Mouse (Mus musculus) MEL (cell line): ENCODE results near the gene Disp1. TPM values are rescaled to one million over a fixed set of nuclear protein-coding genes. Genes with fewer than 3 reads are reported as not detected.

Experiments used
- DNase-seq: peaks from one replicate; pipeline ENCODE4 v3.0.0; 2011; ENCODE audit warnings: low read depth, low spot score
- H3K27ac ChIP-seq: 2 replicates; pipeline ENCODE4 v1.5.1; 2012; ENCODE audit warnings: low read depth, mild to moderate bottlenecking, control low read depth, low read length, moderate library complexity; ENCODE audit not compliant: control insufficient read depth
- H3K27me3 ChIP-seq, 2 experiments: fragments of 150-350 bp in 1 of 2; sonication (generic) in 1 of 2; 2 replicates each; pipeline ENCODE4 v1.6.1; 2012; ENCODE audit warnings: low read length in 2 of 2, mild to moderate bottlenecking in 2 of 2, improper control_type of control experiment in 1 of 2, moderate library complexity in 1 of 2; ENCODE audit not compliant: insufficient read depth in 2 of 2, control insufficient read depth in 1 of 2
- H3K36me3 ChIP-seq, 2 experiments: 2 replicates each; pipeline ENCODE4 v1.6.1; 2012 to 2014; ENCODE audit warnings: low read length in 2 of 2, improper control_type of control experiment in 1 of 2, inconsistent platforms in 1 of 2, mild to moderate bottlenecking in 1 of 2; ENCODE audit not compliant: insufficient read depth in 2 of 2, control insufficient read depth in 1 of 2
- H3K4me1 ChIP-seq, 2 experiments: fragments of 150-350 bp in 1 of 2; sonication (generic) in 1 of 2; 2 replicates each; pipeline ENCODE4 v1.6.1; 2012; ENCODE audit warnings: low read length in 2 of 2, improper control_type of control experiment in 1 of 2, mild to moderate bottlenecking in 1 of 2; ENCODE audit not compliant: insufficient read depth in 2 of 2, control insufficient read depth in 1 of 2
- H3K4me3 ChIP-seq, 2 experiments: fragments of 150-350 bp in 1 of 2; sonication (generic) in 1 of 2; 2 replicates each; pipeline ENCODE4 v1.5.1; 2012; ENCODE audit warnings: low read depth in 2 of 2, low read length in 2 of 2, mild to moderate bottlenecking in 2 of 2, moderate library complexity in 2 of 2, control low read depth in 1 of 2, improper control_type of control experiment in 1 of 2; ENCODE audit not compliant: control insufficient read depth in 1 of 2, insufficient read depth in 1 of 2
- H3K79me2 ChIP-seq: 2 replicates; pipeline ENCODE4 v1.6.1; 2012; ENCODE audit warnings: mild to moderate bottlenecking, low read length, moderate library complexity; ENCODE audit not compliant: control insufficient read depth, poor library complexity, insufficient read depth
- H3K9ac ChIP-seq: 2 replicates; pipeline ENCODE4 v1.6.1; 2012; ENCODE audit warnings: low read depth, mild to moderate bottlenecking, control low read depth, low read length, moderate library complexity; ENCODE audit not compliant: control insufficient read depth, poor library complexity, severe bottlenecking
- H3K9me3 ChIP-seq: fragments of 150-350 bp; sonication (generic); replicated peaks from 2 replicates; pipeline ENCODE4 v1.6.1; 2012; ENCODE audit warnings: mild to moderate bottlenecking, low read length, improper control_type of control experiment, moderate library complexity; ENCODE audit not compliant: insufficient read depth
- CHD1 ChIP-seq: IDR thresholded peaks from 2 replicates; pipeline ENCODE4 v1.6.1; 2012; ENCODE audit warnings: low read depth, mild to moderate bottlenecking, inconsistent platforms, low read length, improper control_type of control experiment
- ELF1 ChIP-seq: IDR thresholded peaks from 2 replicates; pipeline ENCODE4 v1.6.1; 2014; ENCODE audit warnings: low read depth, mild to moderate bottlenecking, inconsistent platforms, low read length, improper control_type of control experiment, moderate library complexity
- ETS1 ChIP-seq: IDR thresholded peaks from 2 replicates; pipeline ENCODE4 v1.6.1; 2012; ENCODE audit warnings: low read depth, mild to moderate bottlenecking, inconsistent platforms, low read length, improper control_type of control experiment, moderate library complexity
- MAZ ChIP-seq: IDR thresholded peaks from 2 replicates; pipeline ENCODE4 v1.6.1; 2012; ENCODE audit warnings: low read depth, mild to moderate bottlenecking, inconsistent platforms, low read length, improper control_type of control experiment
- MYB ChIP-seq: IDR thresholded peaks from 2 replicates; pipeline ENCODE4 v1.6.1; 2011; ENCODE audit warnings: mild to moderate bottlenecking, low read depth, low read length, improper control_type of control experiment
- MYC ChIP-seq: IDR thresholded peaks from 2 replicates; pipeline ENCODE4 v1.6.1; 2011; ENCODE audit warnings: low read depth, mild to moderate bottlenecking, low read length, improper control_type of control experiment, moderate library complexity
- NRF1 ChIP-seq: IDR thresholded peaks from 2 replicates; pipeline ENCODE4 v1.6.1; 2014; ENCODE audit warnings: low read depth, mild to moderate bottlenecking, inconsistent platforms, low read length, improper control_type of control experiment, moderate library complexity; ENCODE audit not compliant: poor library complexity, insufficient read depth, severe bottlenecking
- POLR2A ChIP-seq, 2 experiments: IDR thresholded peaks; 2 replicates each; pipeline ENCODE4 v1.6.1; 2011 to 2012; ENCODE audit warnings: low read length in 2 of 2, mild to moderate bottlenecking in 2 of 2, control low read depth in 1 of 2, improper control_type of control experiment in 1 of 2, low read depth in 1 of 2, moderate library complexity in 1 of 2; ENCODE audit not compliant: control insufficient read depth in 1 of 2, insufficient read depth in 1 of 2, poor library complexity in 1 of 2
- POLR2AphosphoS2 ChIP-seq: IDR thresholded peaks from 2 replicates; pipeline ENCODE4 v1.6.1; 2011; ENCODE audit warnings: low read length, improper control_type of control experiment
- POLR2AphosphoS5 ChIP-seq: IDR thresholded peaks from 2 replicates; pipeline ENCODE4 v1.6.1; 2012; ENCODE audit warnings: low read depth, borderline replicate concordance, mild to moderate bottlenecking, inconsistent platforms, low read length, moderate library complexity, mixed read lengths
- RCOR1 ChIP-seq: IDR thresholded peaks from 2 replicates; pipeline ENCODE4 v1.6.1; 2012; ENCODE audit warnings: low read depth, mild to moderate bottlenecking, inconsistent platforms, low read length, improper control_type of control experiment
- TCF12 ChIP-seq: IDR thresholded peaks from 2 replicates; pipeline ENCODE4 v1.6.1; 2014; ENCODE audit warnings: low read depth, mild to moderate bottlenecking, inconsistent platforms, low read length, improper control_type of control experiment, moderate library complexity
- UBTF ChIP-seq: IDR thresholded peaks from 2 replicates; pipeline ENCODE4 v1.6.1; 2012; ENCODE audit warnings: low read depth, mild to moderate bottlenecking, inconsistent platforms, low read length, improper control_type of control experiment, moderate library complexity, borderline replicate concordance; ENCODE audit not compliant: insufficient read depth
- USF2 ChIP-seq, 2 experiments: IDR thresholded peaks; 2 replicates each; pipeline ENCODE4 v1.6.1; 2011 to 2012; ENCODE audit warnings: improper control_type of control experiment in 2 of 2, low read length in 2 of 2, borderline replicate concordance in 1 of 2, inconsistent platforms in 1 of 2, low read depth in 1 of 2, mild to moderate bottlenecking in 1 of 2; ENCODE audit not compliant: insufficient read depth in 1 of 2
- polyA plus RNA-seq, 2 experiments: library from polyadenylated mRNA; stranded (reverse) in 1 of 2; unstranded in 1 of 2; fragments of >175 nt in 1 of 2; fragments of >200 nt in 1 of 2; gene quantifications; 2 replicates each; pipeline versions ENCODE4 v1.2.1 to v1.2.4; 2012; ENCODE audit warnings: low replicate concordance in 2 of 2, low read depth in 1 of 2; ENCODE audit not compliant: insufficient read length in 2 of 2, insufficient read depth in 1 of 2, missing spikeins in 1 of 2
- total RNA-seq: library from RNA; depleted of rRNA; stranded (reverse); fragments of 300-350 nt; gene quantifications from 2 replicates; pipeline ENCODE4 v1.2.3, GENCODE M21; 2012

Disp1 gene
- total and polyA plus RNA-seq, 3 experiments = 6.3 to 9.9 TPM; not detected in 1

- no peak for TF ChIP-seq ETS1
- TF ChIP-seq, all 39 proteins: peak for 0
Measured at GRCm38 (mm10) chr1:183171095-183171494, 50.2 kb downstream of the Disp1 start (continued).

GRCm38 (mm10) chr1:183168465-183168864, 52.9 kb downstream of the Disp1 start:
- no peak for DNase-seq
- Histone ChIP-seq H3K4me1 (peaks cover 0 to 6% of the 10 kb centered on the region in 2 experiments; a peak in 1 of 4 replicates), H3K79me2 (no peaks in the 10 kb centered on the region), H3K9me3 (no peaks in the 10 kb centered on the region), H3K9ac (no peak overlapping the region), H3K27me3 (no peaks in the 10 kb centered on the region), H3K4me3 (no peak overlapping the region), H3K36me3 (no peaks in the 10 kb centered on the region; a peak in 2 of 4 replicates), H3K27ac (no peak overlapping the region)
- TF ChIP-seq NRF1 (no peak), POLR2A (IDR thresholded peaks at IDR 0.05; ENCODE audit: control insufficient read depth in 1 of 2, insufficient read depth in 1 of 2, low read depth in 1 of 2, low read length in 2 of 2, poor library complexity in 1 of 2) (no peak), POLR2AphosphoS5 (no peak), ELF1 (no peak), MYB (no peak)

- Histone ChIP-seq H3K9me3 (no peaks in the 10 kb centered on the region), H3K79me2 (no peaks in the 10 kb centered on the region), H3K36me3 (no peaks in the 10 kb centered on the region; a peak in 2 of 4 replicates), H3K27me3 (no peaks in the 10 kb centered on the region), H3K27ac (no peak overlapping the region), H3K4me3 (no peak overlapping the region), H3K9ac (no peak overlapping the region), H3K4me1 (peaks cover 0 to 4% of the 10 kb centered on the region in 2 experiments; a peak in 1 of 4 replicates)
- TF ChIP-seq CHD1 (no peak), MYC (no peak), USF2 (IDR thresholded peaks at IDR 0.05; ENCODE audit: borderline replicate concordance in 1 of 2, insufficient read depth in 1 of 2, low read depth in 1 of 2, low read length in 2 of 2) (no peak), TCF12 (no peak), MAZ (no peak), POLR2AphosphoS2 (no peak), UBTF (no peak), RCOR1 (no peak)
- DNase-seq = no peak
Measured at GRCm38 (mm10) chr1:183167776-183168175, 53.5 kb downstream of the Disp1 start.
